In the genomic region with DNA sequence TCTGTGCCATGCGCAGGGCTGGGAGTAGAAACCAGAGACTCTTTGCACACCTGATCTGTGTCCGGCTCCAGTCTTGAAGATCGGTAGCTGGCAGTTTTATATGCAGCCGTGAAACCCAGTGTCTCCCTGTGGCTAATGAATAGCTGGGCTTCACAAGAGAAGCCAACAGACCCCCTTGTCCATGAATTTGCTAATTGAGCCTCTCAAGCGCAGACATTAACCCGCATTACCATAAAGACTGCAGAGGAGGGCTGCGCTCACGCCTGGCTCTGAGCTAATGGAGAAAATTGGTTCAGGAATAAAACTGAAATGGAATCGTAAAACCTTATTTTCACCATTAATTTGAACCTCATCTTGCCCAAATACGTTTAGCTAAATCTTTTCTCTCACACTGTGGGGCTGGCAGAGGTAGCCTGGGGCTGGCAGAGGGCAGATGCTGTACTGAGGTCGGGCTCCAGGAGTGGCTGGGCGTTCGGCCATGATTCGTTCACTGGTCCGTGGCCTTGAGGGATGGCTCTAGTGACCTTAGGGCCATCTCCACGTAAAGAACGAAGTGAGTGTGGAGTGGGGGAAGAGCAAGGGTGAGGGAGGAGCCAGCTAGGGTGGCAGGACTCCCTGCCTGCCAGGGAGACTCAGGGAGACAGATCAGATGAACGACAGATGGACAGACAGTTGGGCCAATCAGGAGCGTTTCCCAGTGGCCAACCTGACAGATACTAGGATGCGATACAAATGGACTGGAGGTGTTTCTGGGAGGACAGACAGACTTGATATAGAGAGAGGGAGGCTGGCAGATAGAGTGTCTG, we compare ENCODE assay signal across 15 mouse cellular contexts. TPM values are rescaled to one million over a fixed set of nuclear protein-coding genes. Genes with fewer than 3 reads are reported as not detected.
A peak's percentile ranks its signal among the peaks of the same experiment; 100 is the strongest.
DNase-seq lines count a peak whose midpoint lies in the region; ATAC-seq and TF ChIP-seq lines count a peak whose summit lies in the region.
"Had no signal": no experiment of that assay in that cellular context is flagged by ENCODE, and none has a peak within 500 bp of the region (broad histone marks: within the 10 kb centered on the region; RNA-seq: fewer than 3 reads in every experiment).

No protein-coding gene starts in this region.

- H3K36me3 ChIP-seq in lung, embryonic 14.5 days (ENCODE audit: insufficient read depth): no peaks in the 10 kb centered on the region
- no peaks in the 10 kb centered on the region for H3K36me3 ChIP-seq in forebrain, embryonic 15.5 days
- H3K36me3 ChIP-seq in neural tube, embryonic 15.5 days: no peaks in the 10 kb centered on the region
- H3K36me3 ChIP-seq: embryonic facial prominence, embryonic 13.5 days; liver, embryonic 15.5 days had no signal

- ATAC-seq in lung, embryonic 14.5 days (ENCODE audit: insufficient read depth): no peak
- ATAC-seq in forebrain, embryonic 15.5 days (replicated peaks): peak; percentile 44; the same call in 1 of the 2 replicates
- peak; percentile 30; the same call in 1 of the 2 replicates for ATAC-seq in neural tube, embryonic 15.5 days (ENCODE audit: low FRiP score)

- H3K27ac ChIP-seq in lung, embryonic 14.5 days (ENCODE audit: low read depth): no peak overlapping the region
- H3K27ac ChIP-seq in forebrain, embryonic 15.5 days (replicated peaks): peak overlapping the region; percentile 4; the same call in 1 of the 2 replicates
- H3K27ac ChIP-seq in neural tube, embryonic 15.5 days (replicated peaks): peak overlapping the region; percentile 56; the same call in 1 of the 2 replicates
- H3K27ac ChIP-seq: embryonic facial prominence, embryonic 13.5 days; liver, embryonic 15.5 days had no signal

- H3K9me3 ChIP-seq in lung, embryonic 14.5 days (ENCODE audit: low read depth, low read length): no peaks in the 10 kb centered on the region
- H3K9me3 ChIP-seq in forebrain, embryonic 15.5 days: no peaks in the 10 kb centered on the region
- H3K9me3 ChIP-seq in neural tube, embryonic 15.5 days (replicated peaks): no peaks in the 10 kb centered on the region
- H3K9me3 ChIP-seq: embryonic facial prominence, embryonic 13.5 days; liver, embryonic 15.5 days had no signal

- WGBS in lung, embryonic 14.5 days: 47% methylated on average over 20 of the region's 20 CpGs
- WGBS in forebrain, embryonic 15.5 days: 35% methylated on average over 20 of the region's 20 CpGs
- 33% methylated on average over 20 of the region's 20 CpGs for WGBS in neural tube, embryonic 15.5 days

- H3K9ac ChIP-seq in lung, embryonic 14.5 days: no peak overlapping the region
- no peak overlapping the region for H3K9ac ChIP-seq in forebrain, embryonic 15.5 days (replicated peaks)
- no peak overlapping the region for H3K9ac ChIP-seq in neural tube, embryonic 15.5 days (replicated peaks)
- H3K9ac ChIP-seq: embryonic facial prominence, embryonic 13.5 days; liver, embryonic 15.5 days had no signal

- no peak overlapping the region for H3K4me3 ChIP-seq in lung, embryonic 14.5 days (ENCODE audit: low read depth, low read length)
- no peak overlapping the region for H3K4me3 ChIP-seq in forebrain, embryonic 15.5 days
- H3K4me3 ChIP-seq in neural tube, embryonic 15.5 days (replicated peaks): no peak overlapping the region
- H3K4me3 ChIP-seq: embryonic facial prominence, embryonic 13.5 days; liver, embryonic 15.5 days had no signal

- H3K4me1 ChIP-seq in lung, embryonic 14.5 days (ENCODE audit: insufficient read depth): no peaks in the 10 kb centered on the region
- peaks cover 30% of the 10 kb centered on the region for H3K4me1 ChIP-seq in forebrain, embryonic 15.5 days
- peaks cover 27% of the 10 kb centered on the region for H3K4me1 ChIP-seq in neural tube, embryonic 15.5 days
- H3K4me1 ChIP-seq: liver, embryonic 15.5 days had no signal

- TF ChIP-seq CTCF in lung, embryonic 14.5 days (IDR thresholded peaks at IDR 0.05; ENCODE audit: low read depth): no peak

- H3K27me3 ChIP-seq in lung, embryonic 14.5 days (ENCODE audit: insufficient read depth, low read length): peaks cover 18% of the 10 kb centered on the region
- H3K27me3 ChIP-seq in forebrain, embryonic 15.5 days: peaks cover 7% of the 10 kb centered on the region; the same call in 1 of the 2 replicates
- H3K27me3 ChIP-seq in neural tube, embryonic 15.5 days (replicated peaks): peaks cover 9% of the 10 kb centered on the region

- DNase-seq in lung, embryonic 14.5 days: peak; percentile 6
- no peak for DNase-seq in lung, postnatal 10 days
- peak; percentile 38 for DNase-seq in cerebellum, adult 8-10 months
- DNase-seq in gastrocnemius, postnatal 25 days: no peak
- DNase-seq in lung, postnatal 4 days: no peak
- DNase-seq in layer of hippocampus, postnatal 36 days: no peak
- DNase-seq: adrenal gland, adult 2 months; heart, adult 18-20 months; heart, postnatal 14 days had no signal

- no peak overlapping the region for H3K4me2 ChIP-seq in lung, embryonic 14.5 days
- H3K4me2 ChIP-seq in forebrain, embryonic 15.5 days (replicated peaks): no peak overlapping the region
- H3K4me2 ChIP-seq in neural tube, embryonic 15.5 days: 0 out of 2 replicates have a peak overlapping the region, but pooled peaks have one; percentile 6
- H3K4me2 ChIP-seq: embryonic facial prominence, embryonic 13.5 days; liver, embryonic 15.5 days had no signal

RNA-seq across cellular contexts. Expression of gene C1qa, which starts 18.0 kb away (rescaled TPM):
- 26.2 and 29.6 TPM in 2 replicates for polyA plus RNA-seq in lung, embryonic 14.5 days (2014; fragmentation: Nextera tagmentation; extraction: Ambion mirVana)
- polyA plus RNA-seq in forebrain, embryonic 15.5 days (2015; fragmentation: Nextera tagmentation; extraction: Ambion mirVana): 22.0 and 23.3 TPM in 2 replicates
- 33.7 and 40.5 TPM in 2 replicates for polyA plus RNA-seq in neural tube, embryonic 15.5 days (2015; fragmentation: Nextera tagmentation; extraction: Ambion mirVana)
- 10 to 100 TPM; 11.6 to 15.5 TPM for total RNA-seq in gastrocnemius, postnatal 25 days (2021)
- total RNA-seq in layer of hippocampus, postnatal 36 days (2021): 10 to 100 TPM; 48.9 to 50.7 TPM
- total RNA-seq: CH12.LX had no signal

RNA-seq across cellular contexts. Expression of gene C1qc, which starts 23.7 kb away (rescaled TPM):
- 27.3 TPM in 2 replicates for polyA plus RNA-seq in lung, embryonic 14.5 days (2014; fragmentation: Nextera tagmentation; extraction: Ambion mirVana)
- 18.8 and 20.7 TPM in 2 replicates for polyA plus RNA-seq in forebrain, embryonic 15.5 days (2015; fragmentation: Nextera tagmentation; extraction: Ambion mirVana)
- polyA plus RNA-seq in neural tube, embryonic 15.5 days (2015; fragmentation: Nextera tagmentation; extraction: Ambion mirVana): 28.4 and 29.0 TPM in 2 replicates
- total RNA-seq in gastrocnemius, postnatal 25 days (2021): 10 to 100 TPM; 10.9 to 13.3 TPM
- 10 to 100 TPM; 36.1 to 37.7 TPM for total RNA-seq in layer of hippocampus, postnatal 36 days (2021)
- total RNA-seq: CH12.LX had no signal

RNA-seq across cellular contexts. Expression of gene C1qb, which starts 30.6 kb away (rescaled TPM):
- 46.0 and 53.0 TPM in 2 replicates for polyA plus RNA-seq in lung, embryonic 14.5 days (2014; fragmentation: Nextera tagmentation; extraction: Ambion mirVana)
- polyA plus RNA-seq in forebrain, embryonic 15.5 days (2015; fragmentation: Nextera tagmentation; extraction: Ambion mirVana): 28.2 and 30.5 TPM in 2 replicates
- polyA plus RNA-seq in neural tube, embryonic 15.5 days (2015; fragmentation: Nextera tagmentation; extraction: Ambion mirVana): 62.0 and 62.4 TPM in 2 replicates
- 10 to 100 TPM; 13.4 to 16.5 TPM for total RNA-seq in gastrocnemius, postnatal 25 days (2021)
- total RNA-seq in layer of hippocampus, postnatal 36 days (2021): 10 to 100 TPM; 47.8 to 51.2 TPM
- total RNA-seq: CH12.LX had no signal

RNA-seq across cellular contexts. Expression of gene Epha8, which starts 40.1 kb away (rescaled TPM):
- 0.62 TPM in 2 replicates for polyA plus RNA-seq in lung, embryonic 14.5 days (2014; fragmentation: Nextera tagmentation; extraction: Ambion mirVana)
- 4.6 and 5.1 TPM in 2 replicates for polyA plus RNA-seq in forebrain, embryonic 15.5 days (2015; fragmentation: Nextera tagmentation; extraction: Ambion mirVana)
- polyA plus RNA-seq in neural tube, embryonic 15.5 days (2015; fragmentation: Nextera tagmentation; extraction: Ambion mirVana): 9.6 and 13.9 TPM in 2 replicates
- not detected for total RNA-seq in gastrocnemius, postnatal 25 days (2021)
- 1 to 10 TPM; 2.0 to 2.1 TPM for total RNA-seq in layer of hippocampus, postnatal 36 days (2021)
- total RNA-seq: CH12.LX; heart, postnatal 14 days; megakaryocyte, adult 5-6 weeks had no signal

Comparison
In these comparisons a context has a peak if more than half of its experiments do, and no peak if none do; other contexts are left out.
1. DNase-seq: peak in lung, embryonic 14.5 days (single experiment) and cerebellum, adult 8-10 months (single experiment); none in lung, postnatal 10 days (single experiment), gastrocnemius, postnatal 25 days (single experiment), lung, postnatal 4 days (0 of 2) and layer of hippocampus, postnatal 36 days (0 of 2).